Mouse (Mus musculus) A20 (cell line): ENCODE results near the gene Ghrh.
A peak's percentile ranks its signal among the peaks of the same experiment; 100 is the strongest.
"Not testable (repeated sequence)": the region's sequence is repeated elsewhere in the genome, so short reads cannot be mapped to it uniquely, and the experiment has no call there.

Experiments
- DNase-seq: peaks from one replicate; pipeline ENCODE4 v3.0.0-alpha.2; 2011; ENCODE audit warnings: low read depth, low spot score

Ghrh gene

GRCm38 (mm10) chr2:157347361-157348159 is at the start of gene Ghrh:
TSS of gene Ghrh (minus strand) at chr2:157347506.
- DNase-seq = no peak

GRCm38 (mm10) chr2:157395960-157396359 is 48.7 kb upstream of the Ghrh start:
- DNase-seq = peak; percentile 82

- DNase-seq = no peak
Measured at GRCm38 (mm10) chr2:157395371-157395770, 48.1 kb upstream of the Ghrh start.

GRCm38 (mm10) chr2:157394868-157395267 is 47.6 kb upstream of the Ghrh start:
- DNase-seq = no peak

GRCm38 (mm10) chr2:157393549-157393948 is 46.2 kb upstream of the Ghrh start:
- no peak for DNase-seq

GRCm38 (mm10) chr2:157392331-157392730 is 45.0 kb upstream of the Ghrh start:
- DNase-seq = no peak

- no peak for DNase-seq
Measured at GRCm38 (mm10) chr2:157389591-157389921, 42.2 kb upstream of the Ghrh start.

- not testable (repeated sequence) for DNase-seq
Measured at GRCm38 (mm10) chr2:157388901-157389590, 41.7 kb upstream of the Ghrh start.

- DNase-seq = no peak
Measured at GRCm38 (mm10) chr2:157384836-157385235, 37.5 kb upstream of the Ghrh start.

- no peak for DNase-seq
Measured at GRCm38 (mm10) chr2:157376995-157377394, 29.7 kb upstream of the Ghrh start.

- DNase-seq = no peak
Measured at GRCm38 (mm10) chr2:157375794-157376757, 28.8 kb upstream of the Ghrh start.

- no peak for DNase-seq
Measured at GRCm38 (mm10) chr2:157375051-157375450, 27.7 kb upstream of the Ghrh start.

GRCm38 (mm10) chr2:157373681-157374080 is 26.4 kb upstream of the Ghrh start:
- DNase-seq = no peak

- no peak for DNase-seq
Measured at GRCm38 (mm10) chr2:157371696-157372095, 24.4 kb upstream of the Ghrh start.

- no peak for DNase-seq
Measured at GRCm38 (mm10) chr2:157367991-157368390, 20.7 kb upstream of the Ghrh start.

- DNase-seq = peak; percentile 95
Measured at GRCm38 (mm10) chr2:157367184-157367893, 20.0 kb upstream of the Ghrh start, which contains the start of gene Manbal. TSS of gene Manbal (plus strand) at chr2:157367594.

GRCm38 (mm10) chr2:157366762-157367161 is 19.5 kb upstream of the Ghrh start:
- peak; percentile 58 for DNase-seq

- DNase-seq = no peak
Measured at GRCm38 (mm10) chr2:157363031-157363430, 15.7 kb upstream of the Ghrh start.

- no peak for DNase-seq
Measured at GRCm38 (mm10) chr2:157360028-157360427, 12.7 kb upstream of the Ghrh start.

GRCm38 (mm10) chr2:157354106-157354505 is 6.8 kb upstream of the Ghrh start:
- no peak for DNase-seq

- DNase-seq = no peak
Measured at GRCm38 (mm10) chr2:157353183-157353582, 5.9 kb upstream of the Ghrh start.
